Mouse (Mus musculus) lung, postnatal 25 days (tissue): ENCODE measurements around the gene Rufy1.

Experiments used
- DNase-seq: peaks from one replicate; pipeline ENCODE4 v3.0.0; 2022; ENCODE audit warnings: low spot score

Gene Rufy1

DNA sequence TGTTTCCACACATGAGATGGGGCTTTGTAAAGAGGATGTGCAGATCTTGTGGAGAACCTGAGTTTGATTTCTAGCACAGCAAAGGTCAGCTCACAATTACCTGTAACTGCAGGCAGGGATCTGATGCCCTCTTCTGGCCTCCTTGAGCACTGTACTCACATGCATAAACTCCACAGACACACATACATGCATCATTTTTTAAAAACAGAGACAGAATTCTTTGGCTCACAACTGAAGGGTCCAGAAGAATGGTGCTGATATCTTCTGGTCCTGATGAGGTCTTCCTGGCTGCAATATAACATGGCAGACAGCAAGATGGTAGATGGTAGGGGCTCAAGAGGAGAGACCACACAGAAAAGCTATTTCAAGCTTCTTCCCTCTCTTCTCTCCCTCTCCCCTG, 76.8 kb downstream of the Rufy1 start, which contains the start of gene Cby3:
Gene Cby3, plus strand, starts transcription at position 301 of the 400 bp plus-strand sequence.
- no peak for DNase-seq

DNA sequence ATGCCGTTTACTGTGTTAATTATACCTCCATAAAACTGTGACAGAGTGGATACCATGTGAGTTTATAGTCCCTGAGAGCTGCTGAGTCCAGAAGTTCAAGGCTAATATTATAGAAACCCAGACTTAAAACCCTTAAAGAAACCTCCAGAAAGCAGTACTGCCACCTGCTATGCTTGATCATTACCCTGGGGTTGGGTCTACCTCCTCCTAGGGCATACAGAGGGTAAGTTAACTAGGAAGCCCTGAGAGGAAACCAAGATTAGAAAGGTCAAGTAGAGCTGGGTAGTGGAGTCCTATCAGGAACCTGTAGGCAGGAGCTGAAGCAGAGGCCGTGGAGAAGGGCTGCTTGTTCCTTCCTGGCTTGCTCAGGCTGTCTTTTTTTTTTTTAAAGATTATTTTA, 78.7 kb downstream of the Rufy1 start:
- DNase-seq: no peak

DNA sequence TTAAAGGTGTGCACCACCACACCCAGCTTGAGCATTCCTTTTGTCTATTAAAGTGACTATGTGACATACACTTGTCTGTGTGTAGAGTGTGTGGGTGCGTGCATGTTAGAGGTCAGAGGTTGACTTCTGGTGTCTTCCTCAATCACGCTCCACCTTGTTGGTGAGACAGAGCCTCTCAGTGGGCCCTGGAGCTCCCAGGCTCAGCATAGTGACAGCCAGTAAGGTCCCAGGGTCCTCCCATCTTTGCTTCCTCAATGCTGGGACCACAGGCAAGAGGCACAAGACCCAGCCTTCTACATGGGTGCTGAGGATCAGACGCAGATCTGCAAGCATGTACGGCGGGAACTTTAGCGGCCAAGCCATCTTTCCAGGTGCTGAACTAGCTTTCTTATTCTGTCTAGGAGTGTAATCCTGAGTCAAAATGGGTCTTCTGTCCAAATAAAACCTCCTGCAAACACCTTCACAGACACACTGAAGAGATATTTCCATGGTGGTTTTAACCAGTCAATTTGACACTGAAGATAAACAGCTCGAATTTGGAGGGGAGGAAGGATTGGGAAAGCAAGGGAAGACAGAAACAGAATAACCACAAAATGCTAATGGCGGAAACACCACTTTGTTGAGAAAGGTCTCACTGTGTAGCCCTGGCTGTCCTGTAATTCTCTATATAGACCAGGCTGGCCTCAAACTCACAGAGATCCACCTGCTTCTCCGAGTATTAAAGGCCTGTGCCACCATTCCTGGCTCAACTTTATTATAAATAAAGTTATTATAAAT, 84.5 kb downstream of the Rufy1 start:
- DNase-seq: no peak

DNA sequence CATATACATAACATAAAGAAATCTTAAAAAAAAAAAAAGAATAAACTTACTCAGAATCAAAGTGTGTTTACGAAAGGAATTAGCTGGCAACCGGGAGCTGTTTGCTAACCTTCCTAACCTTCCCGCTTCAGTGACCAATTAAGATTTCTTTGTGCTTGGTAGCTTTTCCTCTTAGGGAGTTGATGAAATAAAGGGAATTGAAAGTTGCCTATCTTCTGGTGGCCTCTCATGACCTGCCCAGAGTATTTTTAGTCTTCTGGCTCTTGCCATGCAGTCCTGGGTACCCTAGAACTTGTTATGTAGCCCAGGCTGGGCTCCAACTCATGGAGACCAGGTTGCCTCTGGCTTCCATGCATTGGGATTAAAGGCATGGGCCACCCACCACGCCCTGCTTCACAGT, 85.4 kb downstream of the Rufy1 start:
- no peak for DNase-seq
